Comparison of ENCODE assay signal across 25 mouse cellular contexts in genomic region chr10:107436967-107437366, GRCm38 (mm10). TPM values are rescaled to one million over a fixed set of nuclear protein-coding genes. Genes with fewer than 3 reads are reported as not detected.
DNase-seq lines count a peak whose midpoint lies in the region; ATAC-seq lines count a peak whose summit lies in the region.
"Had no signal": no experiment of that assay in that cellular context is flagged by ENCODE, and none has a peak within 500 bp of the region (broad histone marks: within the 10 kb centered on the region; RNA-seq: fewer than 3 reads in every experiment).

No protein-coding gene starts in this region.

- DNase-seq in embryonic facial prominence, embryonic 14.5 days (ENCODE audit: low spot score) = peak; percentile 11
- no peak for DNase-seq in embryonic facial prominence, embryonic 10.5 days (ENCODE audit: low spot score)
- no peak for DNase-seq in forebrain, embryonic 11.5 days (ENCODE audit: low spot score)
- DNase-seq in midbrain, embryonic 11.5 days (ENCODE audit: low spot score, missing footprints) = no peak
- DNase-seq in retina, postnatal 1 day = peak; percentile 4
- no peak for DNase-seq in retina, embryonic 14.5 days (ENCODE audit: low spot score)
- DNase-seq: adrenal gland, postnatal 10 days; adrenal gland, postnatal 36 days; cerebellum, adult 11 months; cerebellum, adult 2 months; cerebellum, adult 9-11 months; gastrocnemius, postnatal 25 days; heart, adult 18-20 months; heart, postnatal 10 days; heart, postnatal 36 days had no signal

- 43% methylated on average over 5 of the region's 5 CpGs for WGBS in embryonic facial prominence, embryonic 14.5 days
- 53% methylated on average over 5 of the region's 5 CpGs for WGBS in embryonic facial prominence, embryonic 10.5 days
- 34% methylated on average over 5 of the region's 5 CpGs for WGBS in forebrain, embryonic 15.5 days
- WGBS in forebrain, embryonic 11.5 days = 65% methylated on average over 5 of the region's 5 CpGs
- WGBS in midbrain, embryonic 12.5 days = 64% methylated on average over 5 of the region's 5 CpGs
- WGBS in midbrain, embryonic 11.5 days = 69% methylated on average over 5 of the region's 5 CpGs

- H3K36me3 ChIP-seq in embryonic facial prominence, embryonic 14.5 days (ENCODE audit: control insufficient read depth, insufficient read depth, low read length) = no peaks in the 10 kb centered on the region
- no peaks in the 10 kb centered on the region for H3K36me3 ChIP-seq in embryonic facial prominence, embryonic 10.5 days (replicated peaks)
- no peaks in the 10 kb centered on the region for H3K36me3 ChIP-seq in forebrain, embryonic 15.5 days
- no peaks in the 10 kb centered on the region for H3K36me3 ChIP-seq in forebrain, embryonic 11.5 days (ENCODE audit: control insufficient read depth, insufficient read depth, low read length)
- H3K36me3 ChIP-seq in midbrain, embryonic 12.5 days = no peaks in the 10 kb centered on the region
- no peaks in the 10 kb centered on the region for H3K36me3 ChIP-seq in midbrain, embryonic 11.5 days (ENCODE audit: control insufficient read depth, insufficient read depth, low read length)
- H3K36me3 ChIP-seq: embryonic facial prominence, embryonic 13.5 days; heart, embryonic 12.5 days; heart, embryonic 15.5 days; hindbrain, embryonic 10.5 days; hindbrain, embryonic 13.5 days; intestine, embryonic 15.5 days had no signal

- no peaks in the 10 kb centered on the region for H3K4me1 ChIP-seq in embryonic facial prominence, embryonic 14.5 days (ENCODE audit: control insufficient read depth, insufficient read depth, low read length)
- no peaks in the 10 kb centered on the region for H3K4me1 ChIP-seq in embryonic facial prominence, embryonic 10.5 days
- no peaks in the 10 kb centered on the region for H3K4me1 ChIP-seq in forebrain, embryonic 15.5 days
- H3K4me1 ChIP-seq in forebrain, embryonic 11.5 days (replicated peaks; ENCODE audit: control insufficient read depth, insufficient read depth, low read length) = no peaks in the 10 kb centered on the region
- H3K4me1 ChIP-seq in midbrain, embryonic 12.5 days = no peaks in the 10 kb centered on the region
- H3K4me1 ChIP-seq in midbrain, embryonic 11.5 days (ENCODE audit: control insufficient read depth, insufficient read depth, low read length) = no peaks in the 10 kb centered on the region
- H3K4me1 ChIP-seq: embryonic facial prominence, embryonic 13.5 days; heart, embryonic 12.5 days; heart, embryonic 15.5 days; hindbrain, embryonic 10.5 days; hindbrain, embryonic 13.5 days; intestine, embryonic 15.5 days had no signal

- no peak for ATAC-seq in embryonic facial prominence, embryonic 14.5 days (ENCODE audit: low read depth)
- peak; percentile 76 for ATAC-seq in forebrain, embryonic 15.5 days (replicated peaks)
- ATAC-seq in forebrain, embryonic 11.5 days (replicated peaks; ENCODE audit: low FRiP score) = no peak
- ATAC-seq in midbrain, embryonic 12.5 days (ENCODE audit: low FRiP score, low read depth) = 0 out of 2 replicates have a peak, but pooled peaks have one; percentile 16
- no peak for ATAC-seq in midbrain, embryonic 11.5 days (ENCODE audit: low FRiP score)
- ATAC-seq: hindbrain, embryonic 16.5 days; intestine, embryonic 15.5 days had no signal

- no peaks in the 10 kb centered on the region for H3K9me3 ChIP-seq in embryonic facial prominence, embryonic 14.5 days (ENCODE audit: control insufficient read depth, low read length)
- no peaks in the 10 kb centered on the region for H3K9me3 ChIP-seq in embryonic facial prominence, embryonic 10.5 days
- no peaks in the 10 kb centered on the region for H3K9me3 ChIP-seq in forebrain, embryonic 15.5 days
- H3K9me3 ChIP-seq in forebrain, embryonic 11.5 days (ENCODE audit: control insufficient read depth, low read length) = no peaks in the 10 kb centered on the region
- no peaks in the 10 kb centered on the region for H3K9me3 ChIP-seq in midbrain, embryonic 12.5 days
- H3K9me3 ChIP-seq in midbrain, embryonic 11.5 days (ENCODE audit: control insufficient read depth, low read length) = no peaks in the 10 kb centered on the region
- H3K9me3 ChIP-seq: embryonic facial prominence, embryonic 13.5 days; heart, embryonic 12.5 days; heart, embryonic 15.5 days; hindbrain, embryonic 10.5 days; hindbrain, embryonic 13.5 days; intestine, embryonic 15.5 days had no signal

- H3K4me2 ChIP-seq in embryonic facial prominence, embryonic 14.5 days (ENCODE audit: low read depth, low read length) = no peak overlapping the region
- no peak overlapping the region for H3K4me2 ChIP-seq in forebrain, embryonic 15.5 days (replicated peaks)
- H3K4me2 ChIP-seq in forebrain, embryonic 11.5 days (ENCODE audit: low read depth, low read length, severe bottlenecking) = no peak overlapping the region
- H3K4me2 ChIP-seq in midbrain, embryonic 12.5 days (replicated peaks) = no peak overlapping the region
- H3K4me2 ChIP-seq in midbrain, embryonic 11.5 days = no peak overlapping the region
- H3K4me2 ChIP-seq: embryonic facial prominence, embryonic 13.5 days; heart, embryonic 12.5 days; heart, embryonic 15.5 days; hindbrain, embryonic 13.5 days; intestine, embryonic 15.5 days had no signal

- H3K4me3 ChIP-seq in embryonic facial prominence, embryonic 14.5 days (ENCODE audit: low read depth, low read length) = no peak overlapping the region
- no peak overlapping the region for H3K4me3 ChIP-seq in embryonic facial prominence, embryonic 10.5 days
- no peak overlapping the region for H3K4me3 ChIP-seq in forebrain, embryonic 15.5 days
- H3K4me3 ChIP-seq in forebrain, embryonic 11.5 days (ENCODE audit: low read depth, low read length) = no peak overlapping the region
- H3K4me3 ChIP-seq in midbrain, embryonic 12.5 days = no peak overlapping the region
- no peak overlapping the region for H3K4me3 ChIP-seq in midbrain, embryonic 11.5 days (ENCODE audit: low read depth, low read length)
- H3K4me3 ChIP-seq: embryonic facial prominence, embryonic 13.5 days; heart, embryonic 12.5 days; heart, embryonic 15.5 days; hindbrain, embryonic 10.5 days; hindbrain, embryonic 13.5 days; intestine, embryonic 15.5 days had no signal

- H3K27me3 ChIP-seq in embryonic facial prominence, embryonic 14.5 days (replicated peaks; ENCODE audit: control insufficient read depth, insufficient read depth, low read length) = no peaks in the 10 kb centered on the region
- H3K27me3 ChIP-seq in embryonic facial prominence, embryonic 10.5 days (replicated peaks; ENCODE audit: low read depth, poor library complexity, severe bottlenecking) = no peaks in the 10 kb centered on the region
- no peaks in the 10 kb centered on the region for H3K27me3 ChIP-seq in forebrain, embryonic 15.5 days
- H3K27me3 ChIP-seq in forebrain, embryonic 11.5 days (ENCODE audit: control insufficient read depth, insufficient read depth, low read length) = no peaks in the 10 kb centered on the region
- H3K27me3 ChIP-seq in midbrain, embryonic 12.5 days = no peaks in the 10 kb centered on the region
- no peaks in the 10 kb centered on the region for H3K27me3 ChIP-seq in midbrain, embryonic 11.5 days (ENCODE audit: control insufficient read depth, insufficient read depth, low read length)
- H3K27me3 ChIP-seq: embryonic facial prominence, embryonic 13.5 days; heart, embryonic 12.5 days; heart, embryonic 15.5 days; hindbrain, embryonic 13.5 days; intestine, embryonic 15.5 days had no signal

- H3K27ac ChIP-seq in embryonic facial prominence, embryonic 14.5 days (replicated peaks; ENCODE audit: low read depth, low read length) = no peak overlapping the region
- H3K27ac ChIP-seq in embryonic facial prominence, embryonic 10.5 days (replicated peaks) = no peak overlapping the region
- no peak overlapping the region for H3K27ac ChIP-seq in forebrain, embryonic 15.5 days (replicated peaks)
- no peak overlapping the region for H3K27ac ChIP-seq in forebrain, embryonic 11.5 days (ENCODE audit: low read depth, low read length)
- no peak overlapping the region for H3K27ac ChIP-seq in midbrain, embryonic 12.5 days (replicated peaks)
- H3K27ac ChIP-seq in midbrain, embryonic 11.5 days (ENCODE audit: low read depth, low read length) = no peak overlapping the region
- H3K27ac ChIP-seq: embryonic facial prominence, embryonic 13.5 days; heart, embryonic 15.5 days; hindbrain, embryonic 10.5 days; hindbrain, embryonic 13.5 days; intestine, embryonic 15.5 days had no signal

- H3K9ac ChIP-seq in embryonic facial prominence, embryonic 14.5 days (ENCODE audit: low read depth, low read length) = no peak overlapping the region
- no peak overlapping the region for H3K9ac ChIP-seq in forebrain, embryonic 15.5 days (replicated peaks)
- no peak overlapping the region for H3K9ac ChIP-seq in forebrain, embryonic 11.5 days (ENCODE audit: low read length)
- H3K9ac ChIP-seq in midbrain, embryonic 12.5 days (replicated peaks) = no peak overlapping the region
- H3K9ac ChIP-seq in midbrain, embryonic 11.5 days (ENCODE audit: low read length) = no peak overlapping the region
- H3K9ac ChIP-seq: embryonic facial prominence, embryonic 13.5 days; heart, embryonic 12.5 days; heart, embryonic 15.5 days; hindbrain, embryonic 13.5 days; intestine, embryonic 15.5 days had no signal

RNA-seq across cellular contexts. Expression of gene Myf5, which starts 49.0 kb away (rescaled TPM):
- 22.1 and 22.5 TPM in 2 replicates for polyA plus RNA-seq in embryonic facial prominence, embryonic 14.5 days (2014; fragmentation: Nextera tagmentation; extraction: Ambion mirVana)
- polyA plus RNA-seq in embryonic facial prominence, embryonic 10.5 days (2016; fragmentation: Nextera tagmentation; extraction: Ambion mirVana) = 4.2 and 4.8 TPM in 2 replicates
- not detected in 2 replicates for polyA plus RNA-seq in forebrain, embryonic 15.5 days (2015; fragmentation: Nextera tagmentation; extraction: Ambion mirVana)
- polyA plus RNA-seq in forebrain, embryonic 11.5 days (2014; fragmentation: Nextera tagmentation; extraction: Ambion mirVana) = not detected in 2 replicates
- not detected in 2 replicates for polyA plus RNA-seq in midbrain, embryonic 12.5 days (2016; fragmentation: Nextera tagmentation; extraction: Ambion mirVana)
- 0.44 and 0.83 TPM in 2 replicates for polyA plus RNA-seq in midbrain, embryonic 11.5 days (2014; fragmentation: Nextera tagmentation; extraction: Ambion mirVana)
- polyA plus RNA-seq: cerebellum, adult 2 months; gonadal fat pad, adult 2 months; heart, embryonic 12.5 days; heart, embryonic 15.5 days; hindbrain, embryonic 16.5 days had no signal

RNA-seq across cellular contexts. Expression of gene Myf6, which starts 57.6 kb away (rescaled TPM):
- 20.2 and 28.9 TPM in 2 replicates for polyA plus RNA-seq in embryonic facial prominence, embryonic 14.5 days (2014; fragmentation: Nextera tagmentation; extraction: Ambion mirVana)
- 0.24 and 0.27 TPM in 2 replicates for polyA plus RNA-seq in embryonic facial prominence, embryonic 10.5 days (2016; fragmentation: Nextera tagmentation; extraction: Ambion mirVana)
- not detected in 2 replicates for polyA plus RNA-seq in forebrain, embryonic 15.5 days (2015; fragmentation: Nextera tagmentation; extraction: Ambion mirVana)
- not detected in 2 replicates for polyA plus RNA-seq in forebrain, embryonic 11.5 days (2014; fragmentation: Nextera tagmentation; extraction: Ambion mirVana)
- not detected in 2 replicates for polyA plus RNA-seq in midbrain, embryonic 12.5 days (2016; fragmentation: Nextera tagmentation; extraction: Ambion mirVana)
- 0.12 TPM in 1 of 2 replicates, not detected in the other for polyA plus RNA-seq in midbrain, embryonic 11.5 days (2014; fragmentation: Nextera tagmentation; extraction: Ambion mirVana)
- polyA plus RNA-seq: cerebellum, adult 2 months; gonadal fat pad, adult 2 months; hindbrain, embryonic 13.5 days; hindbrain, embryonic 16.5 days had no signal

Comparison
In these comparisons a context has a peak if more than half of its experiments do, and no peak if none do; other contexts are left out.
1. ATAC-seq: peak in forebrain, embryonic 15.5 days (single experiment) and midbrain, embryonic 12.5 days (single experiment); none in embryonic facial prominence, embryonic 14.5 days (single experiment), forebrain, embryonic 11.5 days (single experiment) and midbrain, embryonic 11.5 days (single experiment).
2. DNase-seq: peak in embryonic facial prominence, embryonic 14.5 days (single experiment) and retina, postnatal 1 day (single experiment); none in embryonic facial prominence, embryonic 10.5 days (single experiment), forebrain, embryonic 11.5 days (single experiment), midbrain, embryonic 11.5 days (single experiment) and retina, embryonic 14.5 days (single experiment).
3. RNA of gene Myf6, which starts 57.6 kb away (polyA plus RNA-seq): 20.2 to 28.9 TPM in embryonic facial prominence, embryonic 14.5 days; 0.24 to 0.27 TPM in embryonic facial prominence, embryonic 10.5 days, not detected in forebrain, embryonic 15.5 days, 0.12 TPM in midbrain, embryonic 11.5 days, not detected in forebrain, embryonic 11.5 days and not detected in midbrain, embryonic 12.5 days; every median in the first group is over 10 times any median in the second.